Comparison of ENCODE assay signal across 8 mouse cellular contexts in genomic region chr17:34959881-34960515, GRCm38 (mm10). TPM values are rescaled to one million over a fixed set of nuclear protein-coding genes. Genes with fewer than 3 reads are reported as not detected.
A peak's percentile ranks its signal among the peaks of the same experiment; 100 is the strongest.
DNase-seq lines count a peak whose midpoint lies in the region; ATAC-seq lines count a peak whose summit lies in the region.

No protein-coding gene starts in this region.

- ATAC-seq in forebrain, embryonic 16.5 days = no peak
- ATAC-seq in lung, embryonic 15.5 days (ENCODE audit: borderline replicate concordance, extremely low read depth, low FRiP score, low TSS enrichment) = peak; percentile 23; the same call in 1 of the 2 replicates
- no peak; the same call in 1 of the 2 replicates for ATAC-seq in stomach, embryonic 16.5 days (ENCODE audit: insufficient read depth, low FRiP score)

- H3K36me3 ChIP-seq in forebrain, embryonic 16.5 days (ENCODE audit: control insufficient read depth, insufficient read depth) = no peaks in the 10 kb centered on the region
- no peaks in the 10 kb centered on the region for H3K36me3 ChIP-seq in lung, embryonic 15.5 days
- no peaks in the 10 kb centered on the region for H3K36me3 ChIP-seq in stomach, embryonic 16.5 days (ENCODE audit: control insufficient read depth, insufficient read depth, low read length)

- H3K4me3 ChIP-seq in forebrain, embryonic 16.5 days (replicated peaks; ENCODE audit: low read length) = peak overlapping the region; percentile 43
- peak overlapping the region; percentile 58 for H3K4me3 ChIP-seq in lung, embryonic 15.5 days
- peak overlapping the region; percentile 62 for H3K4me3 ChIP-seq in stomach, embryonic 16.5 days (replicated peaks; ENCODE audit: low read length)

- peak overlapping the region; percentile 69 for H3K4me2 ChIP-seq in forebrain, embryonic 16.5 days (ENCODE audit: low read length)
- H3K4me2 ChIP-seq in lung, embryonic 15.5 days = peak overlapping the region; percentile 74
- H3K4me2 ChIP-seq in stomach, embryonic 16.5 days (ENCODE audit: low read depth, low read length) = peak overlapping the region; percentile 66

- WGBS in forebrain, embryonic 16.5 days = 9% methylated on average over 12 of the region's 12 CpGs
- WGBS in lung, embryonic 15.5 days = 11% methylated on average over 12 of the region's 12 CpGs
- 13% methylated on average over 12 of the region's 12 CpGs for WGBS in stomach, embryonic 16.5 days

- H3K4me1 ChIP-seq in forebrain, embryonic 16.5 days (replicated peaks; ENCODE audit: control insufficient read depth, insufficient read depth, low read length) = peaks cover 7% of the 10 kb centered on the region
- peaks cover 11% of the 10 kb centered on the region for H3K4me1 ChIP-seq in lung, embryonic 15.5 days
- peaks cover 21% of the 10 kb centered on the region for H3K4me1 ChIP-seq in stomach, embryonic 16.5 days (ENCODE audit: control insufficient read depth, insufficient read depth, low read length)

- no peak overlapping the region; the same call in 1 of the 2 replicates for H3K27ac ChIP-seq in forebrain, embryonic 16.5 days (ENCODE audit: low read length)
- peak overlapping the region; percentile 99 for H3K27ac ChIP-seq in lung, embryonic 15.5 days
- peak overlapping the region; percentile 99 for H3K27ac ChIP-seq in stomach, embryonic 16.5 days (ENCODE audit: low read length)

- no peak overlapping the region for H3K9ac ChIP-seq in forebrain, embryonic 16.5 days (replicated peaks; ENCODE audit: low read depth, low read length)
- peak overlapping the region; percentile 71 for H3K9ac ChIP-seq in lung, embryonic 15.5 days
- H3K9ac ChIP-seq in stomach, embryonic 16.5 days (ENCODE audit: low read length) = peak overlapping the region; percentile 78

- no peaks in the 10 kb centered on the region for H3K9me3 ChIP-seq in forebrain, embryonic 16.5 days (ENCODE audit: control insufficient read depth, low read length)
- H3K9me3 ChIP-seq in lung, embryonic 15.5 days = no peaks in the 10 kb centered on the region
- H3K9me3 ChIP-seq in stomach, embryonic 16.5 days (replicated peaks; ENCODE audit: control insufficient read depth, low read length) = no peaks in the 10 kb centered on the region

- peak; percentile 50 to 69 for DNase-seq in lung, adult 18-20 months
- no peak for DNase-seq in lung, postnatal 4 days
- DNase-seq in kidney, adult 18-20 months = peak; percentile 76
- no peak for DNase-seq in urinary bladder, postnatal 10 days (ENCODE audit: low spot score)
- DNase-seq in urinary bladder, adult 2 months (ENCODE audit: low spot score) = no peak

- peaks cover 7% of the 10 kb centered on the region; the same call in 1 of the 2 replicates for H3K27me3 ChIP-seq in forebrain, embryonic 16.5 days (replicated peaks; ENCODE audit: control insufficient read depth, insufficient read depth, low read length)
- H3K27me3 ChIP-seq in lung, embryonic 15.5 days = peaks cover 10% of the 10 kb centered on the region
- H3K27me3 ChIP-seq in stomach, embryonic 16.5 days (ENCODE audit: control insufficient read depth, insufficient read depth, low read length) = 0 out of 2 replicates have a peak, but pooled peaks cover 3% of the 10 kb centered on the region

RNA-seq across cellular contexts. Expression of gene Hspa1b, which starts 1.0 kb away (rescaled TPM):
- 0.14 TPM in 1 of 2 replicates, not detected in the other for polyA plus RNA-seq in forebrain, embryonic 16.5 days (2015; fragmentation: Nextera tagmentation; extraction: Ambion mirVana)
- polyA plus RNA-seq in lung, embryonic 15.5 days (2015; fragmentation: Nextera tagmentation; extraction: Ambion mirVana) = 0.15 and 0.26 TPM in 2 replicates
- 0.94 and 1.4 TPM in 2 replicates for polyA plus RNA-seq in stomach, embryonic 16.5 days (2015; fragmentation: Nextera tagmentation; extraction: Ambion mirVana)
- polyA plus RNA-seq in urinary bladder, adult 2 months (2012; rRNA removed) = 100 and 116 TPM in 2 replicates

RNA-seq across cellular contexts. Expression of gene Gm20481, which starts 9.7 kb away (rescaled TPM):
- polyA plus RNA-seq in forebrain, embryonic 16.5 days (2015; fragmentation: Nextera tagmentation; extraction: Ambion mirVana) = not detected in 2 replicates
- not detected in 2 replicates for polyA plus RNA-seq in lung, embryonic 15.5 days (2015; fragmentation: Nextera tagmentation; extraction: Ambion mirVana)
- polyA plus RNA-seq in stomach, embryonic 16.5 days (2015; fragmentation: Nextera tagmentation; extraction: Ambion mirVana) = 0.27 TPM in 1 of 2 replicates, not detected in the other
- polyA plus RNA-seq in urinary bladder, adult 2 months (2012; rRNA removed) = not detected in 2 replicates

RNA-seq across cellular contexts. Expression of gene Hspa1a, which starts 12.0 kb away (rescaled TPM):
- 3.3 and 5.2 TPM in 2 replicates for polyA plus RNA-seq in forebrain, embryonic 16.5 days (2015; fragmentation: Nextera tagmentation; extraction: Ambion mirVana)
- 3.4 and 3.8 TPM in 2 replicates for polyA plus RNA-seq in lung, embryonic 15.5 days (2015; fragmentation: Nextera tagmentation; extraction: Ambion mirVana)
- polyA plus RNA-seq in stomach, embryonic 16.5 days (2015; fragmentation: Nextera tagmentation; extraction: Ambion mirVana) = 13.7 and 16.3 TPM in 2 replicates
- 52.7 and 54.4 TPM in 2 replicates for polyA plus RNA-seq in urinary bladder, adult 2 months (2012; rRNA removed)

RNA-seq across cellular contexts. Expression of gene Hspa1l, which starts 12.5 kb away (rescaled TPM):
- 1.5 and 1.7 TPM in 2 replicates for polyA plus RNA-seq in forebrain, embryonic 16.5 days (2015; fragmentation: Nextera tagmentation; extraction: Ambion mirVana)
- 0.45 and 0.79 TPM in 2 replicates for polyA plus RNA-seq in lung, embryonic 15.5 days (2015; fragmentation: Nextera tagmentation; extraction: Ambion mirVana)
- 0.96 and 1.4 TPM in 2 replicates for polyA plus RNA-seq in stomach, embryonic 16.5 days (2015; fragmentation: Nextera tagmentation; extraction: Ambion mirVana)
- polyA plus RNA-seq in urinary bladder, adult 2 months (2012; rRNA removed) = 0.47 and 0.54 TPM in 2 replicates

RNA-seq across cellular contexts. Expression of gene Lsm2, which starts 21.7 kb away (rescaled TPM):
- 119 and 121 TPM in 2 replicates for polyA plus RNA-seq in forebrain, embryonic 16.5 days (2015; fragmentation: Nextera tagmentation; extraction: Ambion mirVana)
- polyA plus RNA-seq in lung, embryonic 15.5 days (2015; fragmentation: Nextera tagmentation; extraction: Ambion mirVana) = 210 and 216 TPM in 2 replicates
- polyA plus RNA-seq in stomach, embryonic 16.5 days (2015; fragmentation: Nextera tagmentation; extraction: Ambion mirVana) = 145 and 146 TPM in 2 replicates
- 47.8 and 58.4 TPM in 2 replicates for polyA plus RNA-seq in urinary bladder, adult 2 months (2012; rRNA removed)

Comparison
In these comparisons a context has a peak if more than half of its experiments do, and no peak if none do; other contexts are left out.
1. DNase-seq: peak in lung, adult 18-20 months (2 of 2) and kidney, adult 18-20 months (single experiment); none in lung, postnatal 4 days (0 of 2), urinary bladder, postnatal 10 days (single experiment) and urinary bladder, adult 2 months (single experiment).
2. RNA of gene Hspa1b, which starts 1.0 kb away (polyA plus RNA-seq): 100 to 116 TPM in urinary bladder, adult 2 months; 0.94 to 1.4 TPM in stomach, embryonic 16.5 days, 0.15 to 0.26 TPM in lung, embryonic 15.5 days and 0.14 TPM in forebrain, embryonic 16.5 days; every median in the first group is over 10 times any median in the second.
3. Peak in every context shown above with its lines, with median percentiles within 50 percentile points of each other: H3K4me2 ChIP-seq and H3K4me3 ChIP-seq.